Mouse (Mus musculus) G1E (cell line): ENCODE data around the gene Pigl.

Experiments
- CTCF ChIP-seq: IDR thresholded peaks from 2 replicates; pipeline ENCODE4 v1.5.1; 2012; ENCODE audit warnings: low read depth, low read length, inconsistent platforms, mixed read lengths
- POLR2AphosphoS5 ChIP-seq: IDR thresholded peaks from 2 replicates; pipeline ENCODE4 v1.6.1; 2012; ENCODE audit warnings: low read depth, low read length, inconsistent platforms; ENCODE audit not compliant: insufficient replicate concordance

DNA sequence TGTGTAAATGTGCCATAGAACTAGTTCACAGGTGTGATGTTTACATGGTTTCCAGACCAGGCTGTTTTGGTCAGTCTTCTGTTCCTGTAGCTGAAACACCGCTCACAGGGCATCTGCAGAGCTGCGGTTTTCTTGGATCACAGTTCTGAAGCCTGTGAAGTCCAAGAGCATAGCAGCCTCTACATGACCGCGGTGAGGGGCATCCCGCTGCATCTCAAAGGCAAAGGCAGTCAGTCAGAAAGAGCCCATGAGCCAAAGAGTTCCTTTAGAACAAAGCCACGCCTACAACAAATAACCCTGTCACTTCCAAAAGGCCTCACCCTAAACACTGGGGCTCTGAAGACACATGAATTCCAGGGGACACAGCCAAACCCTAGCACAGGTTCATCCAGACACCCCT lies 55.1 kb downstream of the Pigl start:
- TF ChIP-seq CTCF (no peak), POLR2AphosphoS5 (no peak)
